Mouse (Mus musculus) bone marrow, adult 2 months (tissue): ENCODE data around the gene Wfdc1.

Experiments
- CTCF ChIP-seq: fragments of 200-500 bp; IDR thresholded peaks from 2 replicates; pipeline ENCODE4 v1.5.1; 2011; ENCODE audit warnings: low read length, control low read depth; ENCODE audit not compliant: control insufficient read depth, insufficient read depth
- POLR2A ChIP-seq: fragments of 200-500 bp; IDR thresholded peaks from 2 replicates; pipeline ENCODE4 v1.6.1; 2011; ENCODE audit warnings: low read depth, mild to moderate bottlenecking, control low read depth, low read length, borderline replicate concordance; ENCODE audit not compliant: control insufficient read depth

DNA sequence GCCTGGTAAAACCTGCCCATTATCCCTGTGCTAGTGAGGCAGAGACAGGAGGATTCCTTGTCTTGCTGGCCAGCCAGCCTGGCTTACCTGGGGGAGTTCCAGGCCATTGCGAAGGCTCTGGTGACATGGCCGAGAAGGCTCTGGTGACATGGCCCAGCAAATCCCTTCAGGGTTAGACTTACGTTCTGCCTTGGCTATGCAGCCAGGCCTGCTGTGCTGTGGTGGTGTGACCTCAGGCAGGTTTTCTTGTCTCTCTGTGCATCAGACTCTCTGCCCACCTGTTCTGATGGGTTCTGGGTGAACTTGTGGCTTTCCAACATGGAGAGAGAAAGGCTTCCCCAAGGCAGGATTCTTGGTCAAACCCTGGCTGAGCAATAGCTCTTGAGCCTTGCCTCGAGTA, 28.8 kb upstream of the Wfdc1 start:
- TF ChIP-seq POLR2A (no peak), CTCF (no peak)
